Mouse (Mus musculus) layer of hippocampus, adult 9-11 months (tissue): ENCODE measurements around the gene Fabp7.

ENCODE experiments used
- DNase-seq: peaks from one replicate; pipeline ENCODE4 v3.0.0; 2022

The Fabp7 gene

DNA sequence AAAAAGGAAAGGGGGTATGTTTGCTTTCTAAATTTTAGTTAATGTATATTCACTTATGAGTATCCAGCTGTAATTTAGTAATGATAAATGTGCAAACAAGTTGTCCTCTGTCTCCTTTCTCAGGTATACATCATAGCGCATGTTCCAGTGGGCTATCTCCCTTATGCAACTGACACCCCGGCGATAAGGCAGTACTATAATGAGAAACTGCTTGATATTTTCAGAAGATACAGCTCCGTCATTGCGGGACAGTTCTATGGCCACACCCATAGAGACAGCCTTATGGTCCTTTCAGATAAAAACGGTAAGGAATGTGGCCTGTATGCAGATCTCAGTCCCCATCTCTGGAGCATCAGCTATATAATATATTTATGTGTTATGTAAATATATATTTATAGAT lies 23.1 kb downstream of the Fabp7 start:
- no peak for DNase-seq

DNA sequence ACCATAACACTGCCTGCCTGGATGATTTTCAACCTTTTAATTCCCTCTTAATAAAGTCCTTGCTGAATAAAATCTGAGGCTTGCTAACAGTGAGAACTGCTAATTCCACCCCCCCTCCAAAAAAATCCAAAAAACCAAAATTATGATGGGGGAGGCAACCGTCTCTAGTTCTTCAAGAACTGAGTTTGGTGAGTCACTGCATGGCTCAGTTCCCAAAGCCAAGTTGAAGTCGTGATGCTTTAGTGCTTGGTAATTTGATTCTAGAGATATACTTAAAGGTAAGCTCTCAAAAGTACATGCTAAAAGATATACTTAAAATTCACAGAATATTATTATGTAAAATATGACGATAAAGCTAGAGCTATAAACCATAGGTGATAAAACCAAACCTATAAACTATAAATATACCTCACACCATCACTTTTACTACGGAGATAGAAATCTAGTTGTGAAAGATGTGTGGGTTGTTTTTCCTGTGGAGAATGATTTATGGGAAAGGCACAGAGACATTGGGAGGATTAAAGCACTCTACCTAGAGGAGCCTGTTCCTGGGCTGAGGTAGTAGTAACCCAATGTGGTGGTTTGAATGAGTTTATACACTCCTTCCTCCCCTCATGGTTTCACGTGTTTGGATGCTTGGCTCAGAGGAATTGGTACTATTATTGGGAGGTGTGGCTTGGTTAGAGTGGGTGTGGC lies 27.6 kb downstream of the Fabp7 start:
- DNase-seq, result no peak

DNA sequence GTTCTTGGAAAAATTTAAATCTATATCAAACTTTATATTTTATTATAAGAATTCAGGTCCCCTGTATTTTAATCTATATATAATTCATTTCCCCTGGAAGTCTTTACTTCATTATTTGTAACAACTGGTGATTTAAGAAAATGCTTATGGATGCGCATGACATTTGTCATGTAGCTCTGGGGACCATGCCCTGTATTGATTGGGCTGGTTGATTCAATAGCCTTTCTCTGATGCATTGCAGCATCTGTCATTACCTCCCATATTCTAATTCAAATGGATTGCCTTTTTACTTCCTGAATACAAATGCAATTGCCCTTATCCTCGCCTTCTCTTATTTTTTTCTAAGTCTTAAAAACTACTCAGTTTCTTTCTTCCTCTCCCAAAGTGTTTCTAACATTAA lies 29.6 kb downstream of the Fabp7 start:
- no peak for DNase-seq

DNA sequence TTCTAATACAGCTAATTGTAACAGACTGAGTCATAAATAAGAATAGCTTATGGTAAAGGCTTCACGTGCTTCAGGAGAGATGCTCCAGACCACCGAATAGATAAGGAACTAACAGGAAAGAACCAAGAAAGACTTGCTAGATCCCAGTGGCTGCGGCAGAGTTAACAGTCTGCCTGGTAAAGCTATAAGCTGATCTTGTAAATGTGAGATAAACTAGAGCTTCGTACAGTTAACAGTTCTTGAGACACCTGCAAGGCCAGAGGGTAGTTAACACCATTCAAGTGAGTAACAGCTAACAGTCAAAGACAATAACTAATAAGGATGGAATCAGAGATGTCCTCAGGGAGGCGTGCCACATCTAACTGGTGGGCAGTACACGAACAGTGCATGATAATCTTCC lies 31.2 kb downstream of the Fabp7 start:
- DNase-seq, result no peak

DNA sequence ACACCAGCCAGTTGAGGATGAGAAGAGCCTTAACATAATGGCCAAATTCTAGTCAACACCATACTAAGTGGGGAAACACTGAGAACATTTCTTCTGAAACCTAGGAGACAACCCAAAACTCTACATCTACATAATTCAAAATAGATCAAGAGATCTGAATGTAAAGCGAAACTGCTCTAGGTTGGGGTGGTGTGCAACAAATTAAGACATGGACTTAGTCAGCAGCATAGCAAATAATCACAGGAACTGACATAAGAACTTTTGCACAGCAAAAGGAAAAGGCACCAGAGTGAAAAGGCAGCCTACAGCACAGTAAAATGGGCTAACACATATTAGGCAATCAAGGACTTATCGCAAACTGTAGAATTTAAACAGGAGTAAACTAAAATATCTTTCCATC lies 34.5 kb downstream of the Fabp7 start:
- DNase-seq, result no peak

DNA sequence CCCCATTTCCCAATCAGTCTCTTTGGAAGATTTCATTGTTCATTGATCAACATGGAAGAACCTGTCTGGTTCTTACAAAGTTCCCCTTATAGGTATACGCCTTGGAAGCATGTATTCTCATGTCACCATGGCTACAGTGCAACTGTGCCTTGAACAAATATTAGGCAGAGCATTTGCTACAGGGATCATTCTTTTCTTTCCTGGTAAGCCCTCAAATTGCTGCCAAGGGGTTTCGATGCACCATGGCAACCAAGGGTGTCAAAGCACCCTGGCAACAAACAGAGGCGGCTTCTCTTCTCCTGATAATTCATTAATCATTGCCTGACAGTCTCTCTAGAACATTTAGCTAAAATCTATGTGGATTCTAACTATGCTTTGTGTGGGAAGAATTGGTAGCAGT lies 37.8 kb downstream of the Fabp7 start:
- DNase-seq, result peak; percentile 76

DNA sequence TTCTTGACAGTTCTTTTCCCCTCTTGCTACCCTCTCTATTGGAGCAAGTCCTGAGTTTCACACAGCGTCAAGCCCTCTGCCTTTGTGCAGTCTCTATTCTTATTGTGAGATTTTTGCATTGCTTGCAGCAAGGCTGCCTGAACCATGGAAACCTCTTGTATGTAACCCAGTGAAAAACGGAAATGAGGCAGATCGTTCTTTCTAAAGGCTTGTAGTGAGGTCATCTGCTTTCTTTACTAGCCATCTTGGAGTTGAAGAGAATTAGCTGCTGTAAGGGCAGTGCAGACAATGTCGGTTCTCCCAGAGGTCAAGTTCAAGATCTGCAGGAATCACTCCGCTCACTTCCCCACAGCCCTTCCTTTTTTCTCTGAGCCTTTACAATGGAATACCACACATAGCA lies 44.0 kb downstream of the Fabp7 start:
- DNase-seq, result peak; percentile 21

DNA sequence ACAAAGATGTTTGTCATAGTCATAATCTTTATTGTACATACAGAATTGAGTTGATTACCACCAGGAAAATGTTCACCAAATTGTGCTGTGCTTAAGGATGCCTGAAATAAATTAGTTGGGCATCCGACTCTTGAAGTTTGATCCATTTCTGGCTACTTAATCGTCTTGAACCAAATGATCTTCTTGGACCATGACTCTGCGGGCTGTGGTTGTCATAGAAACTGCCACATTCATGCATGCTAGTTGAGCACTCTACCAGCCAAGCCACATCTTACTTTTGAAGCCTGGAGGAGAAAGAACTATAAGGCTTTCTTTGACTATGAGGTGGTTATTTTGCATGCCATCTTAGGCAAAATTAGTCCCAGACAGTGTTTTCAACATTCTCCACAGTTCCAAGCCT lies 44.9 kb downstream of the Fabp7 start:
- DNase-seq, result no peak

DNA sequence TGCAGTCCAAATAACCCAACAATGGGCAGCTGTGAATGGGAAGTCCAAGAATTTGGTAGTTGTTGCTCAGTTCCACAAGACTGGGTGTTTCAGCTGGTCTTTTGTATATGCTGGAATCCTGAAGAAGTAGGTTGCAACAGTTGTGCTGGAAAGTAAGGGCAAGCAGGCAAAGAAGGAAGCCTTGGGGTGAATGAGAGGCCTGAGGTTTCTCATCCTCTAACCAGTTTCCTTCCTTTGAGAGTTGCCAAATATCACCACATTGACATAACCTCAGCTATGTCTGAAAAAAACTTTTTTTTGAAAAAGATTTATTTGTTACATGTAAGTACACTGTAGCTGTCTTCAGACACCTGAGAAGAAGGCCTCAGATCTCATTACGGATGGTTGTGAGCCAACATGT lies 50.4 kb downstream of the Fabp7 start:
- no peak for DNase-seq

DNA sequence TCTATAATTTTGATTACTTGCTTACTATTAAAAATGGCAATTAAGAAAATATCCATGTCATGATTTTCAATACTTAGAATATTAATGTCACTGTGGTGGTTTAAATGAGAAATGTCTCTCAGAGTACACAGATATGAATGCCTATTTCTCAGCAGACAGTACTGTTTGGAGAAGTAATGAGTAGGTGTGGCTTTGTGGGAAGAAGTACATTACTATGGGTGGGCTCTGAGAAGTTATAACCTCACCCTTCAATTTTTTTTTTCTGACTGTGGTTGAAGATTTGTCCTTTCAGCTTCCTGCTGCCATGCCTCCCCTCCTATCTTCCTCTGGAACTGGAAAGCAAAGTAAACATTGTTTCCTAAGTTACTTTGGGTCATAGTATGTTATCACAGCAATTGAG lies 51.3 kb downstream of the Fabp7 start:
- DNase-seq, result no peak
